Mouse (Mus musculus): ENCODE data around the gene Exo5.

The Exo5 gene

DNA sequence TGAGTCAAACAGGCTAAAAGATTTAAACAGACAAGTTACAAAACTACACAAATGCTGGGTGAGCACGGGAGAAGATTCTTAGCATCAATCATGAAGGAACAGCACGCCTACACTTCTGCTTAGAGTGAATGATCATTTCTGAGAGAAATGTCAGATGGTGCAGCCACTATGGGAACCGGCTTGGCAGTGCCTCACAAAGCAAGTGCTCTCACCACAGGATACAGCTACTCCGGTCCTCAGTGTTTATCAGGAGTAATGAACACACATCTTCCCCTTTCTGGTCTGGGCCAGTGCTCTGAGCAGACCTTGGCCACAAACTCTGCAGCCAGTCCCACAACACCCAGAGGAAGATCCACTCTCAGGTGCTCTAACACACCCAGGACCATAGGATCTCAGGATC lies 20.3 kb downstream of the Exo5 start:
- DNase-seq: no peak

DNA sequence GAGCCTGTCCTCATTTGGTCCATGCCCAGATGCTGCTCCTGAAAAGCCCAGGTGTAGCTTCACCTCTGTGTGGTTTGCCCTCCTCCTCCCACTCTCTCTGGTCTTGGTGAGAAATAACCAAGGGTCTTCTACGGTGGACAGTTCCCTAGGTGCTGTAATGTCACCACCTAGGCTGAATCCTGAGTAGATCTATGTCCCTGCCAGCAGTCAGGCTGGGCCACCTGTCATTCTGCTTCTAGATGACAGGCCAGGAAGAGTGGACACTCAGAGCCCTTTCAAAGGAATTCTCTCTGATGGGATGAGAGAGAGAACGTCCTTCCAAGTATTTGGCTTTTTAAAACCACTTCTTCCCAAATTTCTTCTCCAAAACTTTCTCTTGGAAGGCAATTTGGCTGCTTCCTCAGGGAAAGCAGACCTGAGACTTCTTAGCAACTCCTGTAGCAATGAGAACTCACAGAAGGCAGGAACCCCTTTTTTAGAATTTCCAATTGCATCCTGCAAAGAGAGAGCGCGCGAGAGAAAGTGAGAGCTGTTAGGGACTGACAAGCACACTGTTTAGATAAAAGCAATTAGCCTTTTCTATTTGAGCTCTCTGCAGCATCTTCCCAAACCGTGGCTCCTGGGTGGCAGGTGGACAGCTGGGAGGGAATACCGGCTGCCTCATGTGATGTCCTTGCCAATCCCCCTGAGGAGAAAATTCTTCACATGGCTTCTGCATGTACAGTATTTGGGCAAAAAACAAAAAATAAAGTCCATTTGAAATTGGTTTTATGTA lies 28.8 kb downstream of the Exo5 start:
- DNase-seq: no peak

DNA sequence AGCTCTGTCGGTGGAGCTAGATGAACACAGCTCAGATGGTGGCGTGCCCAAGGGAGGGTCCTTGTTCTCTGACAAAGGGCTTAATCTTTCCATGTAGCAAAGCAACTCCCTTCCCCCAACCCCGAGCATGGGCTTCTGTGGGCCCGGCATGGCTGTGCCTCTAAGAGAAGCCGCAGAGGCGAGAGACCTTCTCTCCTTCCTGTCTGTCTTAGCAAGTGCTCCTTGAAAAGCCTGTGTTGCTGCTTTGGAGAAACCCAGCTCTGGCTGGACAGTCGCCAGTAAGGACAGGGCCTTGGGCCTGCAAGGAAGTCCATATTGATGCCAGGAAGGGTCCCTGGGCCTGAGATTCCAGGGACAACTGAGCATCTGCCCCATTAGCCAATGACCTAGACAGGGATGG lies 29.6 kb downstream of the Exo5 start:
- DNase-seq: no peak

DNA sequence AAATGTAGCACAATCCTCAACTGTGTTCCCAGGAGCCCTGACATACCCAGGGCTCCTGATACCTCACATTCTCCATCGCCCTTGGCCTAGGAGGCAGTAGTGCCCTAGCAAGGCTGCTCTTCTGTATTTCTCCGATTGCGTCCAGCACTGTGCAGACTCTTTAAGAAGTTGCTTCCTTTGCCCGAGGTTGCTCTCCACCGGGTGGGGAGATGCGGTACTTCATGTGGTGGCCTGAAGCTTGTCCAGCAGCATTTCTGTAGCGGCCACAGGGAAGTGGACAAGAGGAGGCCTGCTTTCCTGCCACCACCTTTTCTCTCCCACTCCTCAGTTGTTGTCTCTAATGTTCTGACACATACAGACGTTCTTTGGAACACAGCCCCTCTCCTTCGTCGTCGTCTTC lies 30.2 kb downstream of the Exo5 start:
- no peak for DNase-seq

DNA sequence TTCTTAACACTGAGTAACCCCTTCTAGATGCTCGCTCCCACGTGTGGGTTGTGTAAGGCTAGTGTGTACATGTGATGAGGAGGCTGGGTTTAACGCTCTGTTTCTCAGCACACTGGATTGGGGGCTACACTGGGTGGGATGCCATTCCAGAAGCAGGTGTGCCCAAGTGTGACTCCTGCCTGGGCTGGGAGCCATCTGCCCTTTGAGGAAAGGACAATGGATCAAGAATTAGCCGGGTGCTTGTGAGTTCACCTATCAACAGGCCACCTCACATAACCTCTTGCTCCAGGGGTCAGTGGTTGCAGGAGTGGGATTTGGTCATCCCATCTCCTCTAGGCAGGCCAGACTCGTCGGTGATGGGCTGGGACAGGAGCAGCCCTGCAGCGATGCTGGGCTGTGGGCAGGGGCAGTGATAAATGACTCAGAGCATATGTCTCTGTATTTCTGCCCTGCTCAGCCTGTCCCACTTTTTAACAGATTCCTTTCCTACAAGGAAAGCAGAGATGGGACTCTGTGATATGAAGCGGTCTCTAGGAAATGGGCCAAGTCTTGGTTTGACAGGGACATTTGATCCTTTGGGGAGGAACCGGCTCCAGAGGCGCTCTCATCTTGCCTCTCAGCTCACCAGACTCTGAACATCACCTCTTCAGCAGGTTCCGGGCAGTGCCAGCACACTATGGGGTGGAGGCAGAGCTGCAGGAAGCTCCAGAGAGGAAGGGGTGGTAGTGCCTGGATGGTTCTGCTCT lies 31.0 kb downstream of the Exo5 start:
- DNase-seq: no peak

DNA sequence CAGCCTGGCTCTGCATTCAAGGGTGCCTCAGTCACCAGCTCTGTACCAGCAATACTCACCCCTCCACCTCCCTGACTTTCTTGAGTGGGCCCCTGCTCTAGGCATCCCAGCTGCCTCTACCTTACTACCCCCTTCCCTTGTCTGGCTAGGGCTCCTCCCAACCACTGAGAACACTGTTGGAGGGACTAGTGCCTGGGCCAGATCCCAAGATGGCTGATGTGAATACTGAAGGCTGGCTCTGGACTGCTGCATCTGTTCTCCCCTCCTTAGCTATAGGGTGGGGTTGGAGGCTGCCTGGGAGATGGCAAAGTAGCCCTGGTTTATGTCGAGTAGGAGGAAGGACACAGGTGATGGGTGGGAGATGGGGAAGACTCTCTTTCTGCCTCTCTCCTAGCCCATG lies 32.3 kb downstream of the Exo5 start:
- DNase-seq: no peak

DNA sequence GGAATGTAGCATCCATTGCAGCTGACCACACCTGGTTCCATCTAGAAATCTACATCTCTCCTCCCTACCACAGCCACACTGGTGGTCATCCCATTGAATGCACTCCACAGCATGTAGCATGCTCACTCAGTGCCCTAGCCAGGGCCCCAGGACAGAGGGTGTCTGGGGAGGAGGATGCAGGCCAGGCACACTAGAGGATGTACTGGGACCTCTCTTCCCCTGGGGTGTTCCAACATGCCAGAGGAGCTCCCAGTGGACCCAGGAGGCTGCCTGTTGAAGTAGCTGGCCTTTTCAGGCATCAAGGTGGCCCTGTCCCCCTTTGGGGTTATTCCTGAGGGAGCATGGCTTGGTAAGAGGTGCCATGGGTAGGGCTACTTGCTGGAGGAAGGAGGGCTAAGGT lies 32.9 kb downstream of the Exo5 start:
- DNase-seq: no peak

DNA sequence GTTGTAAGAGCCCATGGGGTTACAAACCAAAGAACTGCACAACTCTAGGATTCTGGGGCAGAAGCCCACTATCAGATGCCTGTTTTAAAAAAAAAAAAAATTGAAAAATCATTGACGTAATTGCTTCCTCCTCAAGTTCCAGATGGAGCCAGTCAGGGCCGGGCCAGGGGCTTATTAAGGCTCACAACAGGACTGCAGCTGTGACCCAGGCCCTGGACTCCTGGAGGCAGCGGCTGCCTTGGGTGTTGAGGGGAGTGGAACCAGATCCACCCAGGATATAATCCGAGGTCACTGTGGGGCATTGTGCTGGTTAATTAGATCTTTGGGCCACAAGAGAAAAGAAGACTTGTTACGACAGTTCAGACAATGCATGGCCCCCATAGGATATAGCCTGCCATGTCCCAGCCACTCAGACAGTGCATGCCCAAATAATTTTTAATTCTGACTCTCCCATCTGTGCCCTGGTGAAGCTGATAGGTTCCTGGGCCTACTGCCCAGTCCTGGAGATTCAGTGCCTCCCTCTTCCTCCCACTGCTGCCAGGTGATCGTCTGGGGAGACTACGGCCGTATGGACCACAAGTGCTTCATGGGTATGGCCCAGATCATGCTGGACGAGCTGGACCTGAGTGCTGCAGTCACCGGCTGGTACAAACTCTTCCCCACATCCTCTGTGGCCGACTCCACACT lies 33.9 kb downstream of the Exo5 start:
- DNase-seq: no peak

DNA sequence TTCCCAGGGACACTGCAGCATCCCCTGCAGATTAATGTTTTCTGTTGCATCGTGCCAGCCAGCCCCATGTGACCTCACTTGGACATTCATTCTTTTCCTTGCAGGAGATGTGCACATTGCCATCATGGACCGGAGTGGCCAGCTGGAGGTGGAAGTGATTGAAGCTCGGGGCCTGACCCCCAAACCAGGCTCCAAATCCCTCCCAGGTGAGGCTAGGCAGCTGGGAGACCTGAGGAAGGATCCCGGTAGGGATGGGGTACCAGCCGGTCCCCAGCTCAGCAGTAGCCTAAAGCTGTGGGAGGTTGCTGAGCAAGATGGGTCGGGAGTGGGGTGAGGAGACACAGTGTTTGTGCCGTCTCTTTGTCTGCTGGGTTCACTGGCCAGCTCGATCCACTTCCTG lies 35.9 kb downstream of the Exo5 start:
- DNase-seq: no peak

DNA sequence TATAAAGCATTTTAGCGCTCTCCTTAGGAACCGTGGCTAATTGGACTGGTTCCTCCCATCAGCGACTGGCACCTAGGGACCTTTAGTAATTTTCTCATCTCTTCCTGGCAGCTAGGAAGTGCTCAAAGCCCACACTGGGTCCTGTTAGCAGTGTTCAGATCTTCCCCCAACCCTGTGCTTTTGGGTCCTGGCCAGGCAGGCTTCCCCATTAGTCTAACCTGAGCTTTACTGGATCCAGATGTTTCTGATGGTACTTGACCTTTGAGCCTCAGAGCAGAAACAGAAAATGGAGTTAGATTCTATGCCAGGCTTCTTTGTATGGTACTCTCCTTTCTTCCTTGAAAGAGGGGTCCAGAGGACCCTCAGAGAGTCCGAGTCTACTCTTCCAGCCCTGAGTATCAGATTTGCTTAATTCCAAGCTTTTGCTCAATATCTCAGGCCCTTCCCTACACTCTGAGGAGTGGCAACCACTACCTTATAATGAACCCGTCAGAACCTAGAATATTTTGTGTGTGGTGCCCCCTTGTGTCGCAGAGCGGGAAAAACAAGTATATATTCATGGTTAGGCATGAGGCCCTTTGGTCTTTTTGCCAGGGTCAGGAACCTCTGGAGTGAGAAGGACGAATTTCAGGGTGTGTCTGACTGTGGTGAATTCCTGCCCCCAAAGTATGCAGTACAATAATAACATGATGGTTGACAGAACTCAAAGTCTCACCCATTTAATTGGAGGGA lies 37.3 kb downstream of the Exo5 start:
- DNase-seq: peak; percentile 60

DNA sequence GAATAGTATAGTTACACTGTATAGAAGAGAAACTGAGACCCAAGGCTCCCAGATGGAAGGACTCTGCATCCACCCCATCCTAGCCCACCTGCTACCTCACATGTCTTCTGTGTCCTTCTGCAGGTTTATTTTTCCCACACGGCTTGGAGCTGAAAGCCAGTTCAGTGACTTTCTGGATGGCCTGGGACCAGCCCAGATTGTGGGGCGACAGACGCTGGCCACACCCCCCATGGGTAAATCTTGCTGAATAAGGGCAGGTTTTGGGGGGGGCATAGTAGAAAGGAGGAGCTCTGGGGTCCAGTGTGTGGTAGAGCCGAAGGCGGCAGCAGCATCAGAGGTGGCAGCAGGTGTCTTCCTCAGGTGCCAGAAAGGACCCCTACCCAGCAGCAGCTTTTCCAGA lies 38.0 kb downstream of the Exo5 start:
- no peak for DNase-seq

DNA sequence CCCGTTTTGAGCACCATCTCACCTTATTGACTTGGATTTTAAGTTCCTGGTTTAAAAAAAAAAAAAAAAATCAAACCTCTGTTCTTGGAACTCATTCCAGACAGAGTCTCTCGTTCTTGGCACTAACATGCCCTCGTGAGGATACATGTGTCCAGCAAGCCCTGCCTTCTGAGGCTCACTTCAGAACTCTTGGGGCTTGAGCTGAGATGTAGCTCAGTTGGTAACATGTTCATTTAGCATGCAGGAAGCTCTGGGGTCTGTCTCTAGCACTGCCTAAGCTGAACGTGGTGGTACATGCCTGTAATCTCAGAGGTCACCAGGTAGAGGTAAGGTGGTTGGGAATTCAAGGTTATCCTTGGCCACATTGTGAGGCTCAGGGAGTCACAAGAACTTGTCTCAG lies 38.7 kb downstream of the Exo5 start:
- DNase-seq: no peak

DNA sequence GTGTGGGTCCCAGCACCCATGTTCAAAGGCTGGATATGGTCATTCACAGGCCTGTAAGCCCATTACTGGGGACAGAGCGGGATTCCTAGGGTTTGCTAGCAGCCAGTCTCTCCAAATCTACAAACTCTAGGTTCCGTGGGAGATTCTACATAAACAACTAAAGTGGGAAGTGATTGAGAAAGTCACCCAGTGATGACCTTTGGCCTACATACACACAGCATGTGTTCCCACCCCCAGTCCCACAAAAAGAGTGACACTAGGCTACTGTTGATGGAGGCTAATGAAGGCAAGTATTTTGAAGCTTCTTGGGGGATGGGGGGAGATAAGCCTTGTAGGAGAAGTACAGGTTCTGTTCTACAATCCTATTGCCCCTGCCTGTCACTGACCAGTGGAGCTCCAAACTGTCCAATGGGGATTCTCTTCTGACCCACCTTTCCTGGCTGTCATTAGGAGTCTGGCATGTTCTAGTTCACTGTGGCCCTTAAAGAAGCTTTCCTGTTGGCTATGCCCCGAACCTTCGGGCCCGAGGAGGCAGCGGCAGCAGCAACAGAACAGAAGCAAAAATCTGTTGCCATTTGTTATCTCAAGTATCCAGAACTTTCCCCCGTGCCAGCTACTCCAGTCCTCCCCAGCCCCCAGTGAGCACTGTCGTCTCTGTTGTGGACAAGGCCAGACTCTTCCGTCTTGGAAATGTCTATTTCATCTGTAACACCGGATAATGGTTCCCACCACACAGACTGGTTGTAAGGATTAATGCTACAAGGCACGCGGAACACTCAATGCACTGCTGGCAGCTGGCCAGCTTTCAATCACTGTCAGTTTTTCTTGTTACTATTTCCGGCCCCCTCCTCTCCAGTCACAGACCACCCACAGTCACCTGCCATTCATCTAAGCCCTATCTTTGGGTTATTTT lies 39.4 kb downstream of the Exo5 start:
- no peak for DNase-seq

DNA sequence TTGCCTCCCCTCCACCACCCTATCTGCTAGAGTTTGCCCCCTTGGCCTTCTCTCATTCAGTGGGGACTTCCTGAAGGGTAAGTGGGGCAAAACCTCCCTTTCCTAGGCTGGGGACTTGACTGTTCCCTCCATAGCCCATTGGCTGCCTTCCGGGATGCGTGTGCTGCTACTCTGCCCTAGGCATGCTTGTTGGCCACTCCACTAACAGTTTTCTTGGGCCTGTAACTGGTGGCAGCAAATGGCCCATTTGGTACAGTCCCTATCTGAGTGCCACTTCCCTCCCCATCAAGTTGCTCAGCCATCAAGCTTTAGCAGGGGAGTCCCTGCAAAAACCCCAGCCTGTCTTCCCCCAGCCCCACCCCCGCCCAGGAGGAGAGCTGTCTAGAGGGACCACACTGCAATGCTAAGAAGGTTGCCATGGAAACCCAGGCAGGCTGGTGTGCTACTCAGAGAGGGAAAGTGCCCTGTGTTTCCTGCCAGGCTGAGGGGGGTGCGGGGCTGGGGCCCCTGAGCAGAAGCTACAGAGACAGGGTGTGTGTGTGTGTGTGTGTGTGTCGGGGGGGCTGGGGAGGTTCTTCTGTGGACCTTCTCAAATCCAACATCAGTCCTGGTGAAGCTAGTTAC lies 42.7 kb downstream of the Exo5 start:
- no peak for DNase-seq

DNA sequence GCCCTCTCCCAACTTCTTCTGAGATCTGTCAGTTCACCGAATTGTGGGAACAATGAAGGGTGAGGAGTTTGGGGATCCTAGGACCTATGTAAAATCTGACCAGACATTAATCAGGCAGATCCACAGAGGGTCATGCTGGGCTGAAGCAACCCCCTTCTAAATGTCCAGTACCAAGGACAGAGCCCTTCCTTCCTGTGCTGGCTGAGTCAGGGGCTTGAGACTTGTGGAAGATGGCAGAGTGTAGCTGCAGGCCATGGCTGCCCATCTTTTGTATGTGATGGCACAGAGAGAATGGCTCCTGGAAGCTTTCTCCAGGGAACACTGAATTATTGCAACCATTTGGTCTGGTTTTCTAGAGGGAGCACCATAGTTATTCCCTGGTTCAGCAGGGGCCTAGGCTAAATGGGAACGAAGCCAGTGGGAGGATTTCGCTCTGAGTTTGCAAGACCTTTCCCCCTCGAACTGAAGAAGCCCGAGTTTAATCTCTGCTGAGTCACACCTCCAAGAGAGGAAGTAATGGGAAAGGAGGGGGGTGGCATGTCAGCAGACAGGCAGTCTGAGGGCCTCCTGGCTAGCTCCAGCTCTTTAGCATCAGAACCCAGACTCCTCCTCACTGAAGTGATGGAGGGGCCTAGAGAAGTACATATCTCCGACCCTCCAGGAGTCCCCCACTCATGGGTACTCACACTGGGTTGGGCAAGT lies 43.9 kb downstream of the Exo5 start:
- DNase-seq: no peak

DNA sequence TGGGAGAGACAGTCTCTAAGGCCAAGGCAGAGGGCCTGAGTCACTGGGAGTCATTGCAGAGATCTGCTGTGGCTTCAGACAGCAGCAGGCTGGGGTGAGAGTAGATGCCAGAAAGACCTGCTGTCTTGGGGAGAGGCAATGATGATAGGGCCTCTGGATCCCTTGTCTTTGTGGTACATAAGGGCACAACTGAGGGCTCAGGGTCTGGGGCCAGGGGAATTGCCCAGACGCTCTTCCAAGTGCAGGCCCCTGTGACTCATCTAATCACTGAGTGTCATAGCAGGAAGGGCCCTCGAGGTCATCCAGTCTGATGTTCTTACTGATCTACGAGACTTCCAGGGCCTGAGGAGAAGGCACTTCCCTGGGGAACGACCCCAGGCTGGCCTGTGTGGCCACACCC lies 45.4 kb downstream of the Exo5 start:
- no peak for DNase-seq

DNA sequence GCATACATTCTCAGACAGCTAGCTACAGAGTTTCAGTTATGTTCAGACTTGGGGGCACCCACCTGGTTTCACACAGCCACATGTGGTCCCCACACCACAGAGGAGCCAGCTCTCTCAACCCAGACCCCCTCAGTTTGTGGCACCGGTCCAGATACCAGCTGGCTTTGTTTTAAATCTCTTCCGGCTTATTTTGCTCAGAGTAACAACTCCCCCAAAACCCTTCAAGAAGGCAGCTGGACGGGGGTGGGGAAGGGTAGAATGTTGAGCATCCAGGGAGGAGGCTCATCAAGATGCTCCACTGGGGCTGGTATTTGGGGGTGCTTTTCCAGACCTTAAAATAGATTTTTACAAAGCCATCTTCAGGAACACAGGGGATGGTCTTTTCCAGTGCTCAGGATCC lies 46.1 kb downstream of the Exo5 start:
- no peak for DNase-seq

DNA sequence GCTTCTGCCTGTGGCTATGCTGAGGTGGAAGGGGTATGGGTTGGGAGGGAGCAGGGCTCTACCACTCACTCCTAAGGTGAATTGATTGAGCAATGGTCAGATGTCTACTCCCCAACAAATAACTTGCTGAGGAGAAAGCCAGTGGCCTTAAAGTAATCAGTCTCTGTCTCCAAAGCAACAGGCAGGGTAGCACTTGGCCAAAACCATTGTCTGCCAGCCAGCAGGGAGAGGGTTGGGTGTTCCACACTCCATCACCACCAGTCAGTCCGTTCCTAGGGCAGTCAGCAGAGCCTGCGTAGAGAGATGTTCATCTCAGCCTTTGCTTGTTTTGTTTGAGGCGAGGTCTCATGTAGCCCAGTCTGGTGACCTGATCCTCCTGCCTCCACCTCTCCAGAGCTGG lies 48.9 kb downstream of the Exo5 start:
- no peak for DNase-seq
